Mouse (Mus musculus) bone marrow macrophage, adult 2 months (primary cell): Measurements from ENCODE around the gene Hltf.

Source experiments
- CTCF ChIP-seq: IDR thresholded peaks from 2 replicates; pipeline ENCODE4 v1.5.1; 2012; ENCODE audit warnings: low read depth, mild to moderate bottlenecking, low read length, moderate library complexity
- POLR2A ChIP-seq: IDR thresholded peaks from 2 replicates; pipeline ENCODE4 v1.6.1; 2012; ENCODE audit warnings: mild to moderate bottlenecking, low read depth, low read length, borderline replicate concordance

DNA sequence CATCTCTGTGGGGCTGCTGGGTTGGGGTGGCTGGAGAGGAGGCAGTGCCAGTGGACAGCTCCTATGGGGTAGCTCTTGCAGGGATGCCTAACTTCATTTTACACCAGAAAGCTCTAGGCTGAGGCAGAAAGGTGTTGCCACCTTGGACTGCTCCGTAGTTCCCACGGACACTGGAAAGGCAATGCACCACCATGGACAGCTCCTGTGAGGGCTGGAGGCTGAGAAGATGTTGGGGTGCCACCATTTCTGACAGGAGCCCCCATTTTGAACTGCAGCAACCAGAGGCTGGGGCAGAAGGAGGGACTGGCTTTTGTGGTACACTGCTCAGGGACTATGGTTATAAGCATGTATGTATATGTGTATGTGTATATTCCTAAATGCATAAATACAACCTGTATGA lies 54.3 kb downstream of the Hltf start:
- TF ChIP-seq CTCF (no peak), POLR2A (no peak)
